Mouse (Mus musculus): ENCODE results near the gene Pstk.
"Not testable (repeated sequence)": the region's sequence is repeated elsewhere in the genome, so short reads cannot be mapped to it uniquely, and the experiment has no call there.

Gene Pstk

DNA sequence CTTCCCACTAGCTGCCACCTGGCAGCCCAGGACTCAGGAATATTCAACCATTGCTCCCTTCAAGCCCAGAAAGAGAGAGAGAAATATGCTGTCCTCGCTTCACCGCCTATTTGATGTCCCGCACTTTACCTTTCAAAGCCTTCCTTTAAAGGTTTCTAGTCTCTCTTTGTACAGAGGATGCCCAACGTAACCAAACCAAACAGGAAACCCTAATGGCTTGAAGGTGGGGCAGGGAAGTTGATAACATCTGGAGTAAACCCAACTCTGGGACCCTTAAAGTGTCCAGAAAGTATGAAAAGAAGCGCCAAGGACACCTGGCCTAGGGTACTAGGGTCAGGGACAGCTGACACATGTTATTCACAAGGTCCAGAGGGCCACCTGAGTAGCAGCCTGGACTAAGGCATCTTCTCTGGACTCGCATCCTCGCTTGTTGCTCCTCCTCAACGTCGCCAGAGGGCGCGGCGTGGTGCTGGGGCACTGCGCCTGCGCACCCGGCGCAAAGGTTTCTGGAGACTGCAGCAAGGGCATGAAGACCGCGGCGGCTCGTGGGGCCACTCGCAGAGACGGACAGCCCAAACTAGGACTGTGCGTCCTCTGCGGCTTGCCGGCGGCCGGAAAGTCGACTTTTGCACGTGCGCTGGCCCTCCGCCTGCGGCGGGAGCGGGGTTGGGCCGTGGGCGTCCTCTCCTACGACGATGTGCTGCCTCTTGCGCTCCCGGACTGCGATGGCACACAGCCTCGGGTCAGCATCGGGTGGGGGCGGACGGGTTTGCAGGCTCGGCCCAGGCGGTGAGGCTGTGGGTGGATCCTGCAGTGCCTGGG, at the start of gene Pstk:
Gene Pstk (plus strand): TSS at position 494 of the 822 bp plus-strand sequence.
- DNase-seq = peak; percentile 91

DNA sequence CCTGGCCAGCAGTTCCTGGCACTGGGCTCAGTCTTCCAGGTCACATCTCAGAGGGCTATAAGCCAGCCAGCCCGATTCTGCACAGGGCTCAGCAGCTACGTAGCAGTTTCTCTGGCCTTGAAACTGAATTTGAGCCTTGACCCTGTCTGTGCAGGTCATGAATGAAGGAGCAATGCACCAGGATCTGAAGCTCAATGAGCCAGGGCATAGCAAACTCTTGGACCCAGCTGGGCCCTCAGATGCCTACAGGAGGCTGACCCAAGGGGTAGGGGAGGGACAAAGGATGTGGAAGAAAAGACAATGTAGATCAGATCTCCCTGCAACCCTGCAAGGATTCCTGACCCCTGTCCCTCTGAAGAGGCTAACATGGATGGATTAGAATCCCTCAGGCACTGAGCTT, 48.7 kb upstream of the Pstk start, which contains the start of gene Cuzd1:
Gene Cuzd1 (minus strand): TSS at position 101 of the 400 bp plus-strand sequence.
- no peak for DNase-seq

DNA sequence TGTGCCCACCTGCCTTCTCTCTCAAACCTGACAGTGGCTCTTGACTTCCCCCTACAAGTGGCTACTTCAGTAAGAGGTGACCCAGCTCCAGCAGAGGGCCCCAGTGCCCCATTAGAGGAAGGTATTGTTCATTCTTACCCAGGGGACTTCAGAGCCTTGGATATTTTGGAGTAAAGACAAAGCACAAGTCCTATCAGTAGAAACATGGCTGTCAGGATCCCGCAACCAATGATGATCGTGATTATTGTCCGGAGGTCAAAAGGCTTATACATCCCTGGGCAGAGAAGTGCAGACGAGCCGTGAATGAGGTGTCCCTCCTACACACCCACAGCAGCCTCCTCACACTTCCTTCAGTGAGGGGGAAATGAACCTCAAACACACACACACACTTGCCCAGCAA, 43.9 kb upstream of the Pstk start:
- DNase-seq = no peak

DNA sequence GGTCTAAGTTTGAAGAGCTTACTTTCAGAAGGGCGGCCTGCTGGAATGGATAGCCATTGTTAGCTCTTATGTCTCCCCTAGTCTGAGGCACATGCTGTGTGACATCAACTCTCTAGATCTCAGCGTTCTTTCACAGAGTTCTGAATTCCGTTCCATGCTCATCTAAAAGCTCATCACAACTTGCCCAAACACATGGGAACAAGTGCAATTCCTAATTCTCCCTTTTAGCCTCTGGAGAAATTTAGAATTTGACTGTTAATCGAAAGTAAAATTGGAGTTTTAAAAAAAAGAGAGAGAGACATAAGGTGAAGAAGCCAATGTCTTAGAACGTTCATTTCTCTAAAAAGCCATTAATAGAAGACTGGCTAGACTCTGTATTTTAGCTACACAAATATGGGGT, 41.5 kb upstream of the Pstk start, which contains the start of gene Fam24b:
Gene Fam24b (minus strand): TSS at position 101 of the 400 bp plus-strand sequence.
- DNase-seq = no peak

DNA sequence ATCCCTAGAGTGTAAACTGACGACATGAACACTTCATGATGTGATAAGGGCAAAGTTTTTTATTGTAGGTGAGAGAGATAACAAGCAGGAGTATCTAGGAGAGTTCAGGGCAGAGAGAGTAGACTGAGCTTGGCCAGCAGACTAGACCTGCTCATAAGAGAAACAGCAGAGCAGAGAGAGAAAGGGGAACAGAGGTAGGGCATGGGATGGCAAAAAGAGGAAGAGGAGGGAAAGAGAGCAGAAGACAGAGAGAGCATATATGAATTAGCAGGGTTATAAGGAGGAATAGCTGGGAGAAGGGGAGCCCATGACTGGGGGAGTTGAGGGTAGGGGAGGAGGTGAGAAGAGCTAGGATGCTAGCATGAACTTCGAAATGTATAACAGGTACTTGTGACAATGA, 39.3 kb upstream of the Pstk start:
- DNase-seq = no peak

DNA sequence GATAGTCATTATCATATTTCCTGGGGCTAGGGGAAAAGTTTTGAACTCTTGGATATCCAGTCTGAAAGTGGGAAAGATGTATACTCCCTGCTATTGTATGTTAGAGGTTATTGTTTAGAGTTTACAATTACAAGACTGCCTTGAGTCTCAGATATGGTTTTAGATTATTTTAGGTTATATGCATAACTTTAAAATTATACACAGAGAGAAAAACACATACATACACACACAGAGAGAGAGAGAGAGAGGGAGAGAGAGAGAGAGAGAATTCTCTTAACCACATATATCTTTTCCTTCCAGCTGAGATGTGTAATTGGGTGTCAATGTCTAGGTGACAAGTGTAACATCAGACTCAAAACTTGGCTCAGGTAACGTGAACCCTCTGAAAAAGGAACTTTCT, 37.4 kb upstream of the Pstk start, which contains the start of gene Fam24a:
Gene Fam24a (plus strand): TSS at position 301 of the 400 bp plus-strand sequence.
- no peak for DNase-seq

DNA sequence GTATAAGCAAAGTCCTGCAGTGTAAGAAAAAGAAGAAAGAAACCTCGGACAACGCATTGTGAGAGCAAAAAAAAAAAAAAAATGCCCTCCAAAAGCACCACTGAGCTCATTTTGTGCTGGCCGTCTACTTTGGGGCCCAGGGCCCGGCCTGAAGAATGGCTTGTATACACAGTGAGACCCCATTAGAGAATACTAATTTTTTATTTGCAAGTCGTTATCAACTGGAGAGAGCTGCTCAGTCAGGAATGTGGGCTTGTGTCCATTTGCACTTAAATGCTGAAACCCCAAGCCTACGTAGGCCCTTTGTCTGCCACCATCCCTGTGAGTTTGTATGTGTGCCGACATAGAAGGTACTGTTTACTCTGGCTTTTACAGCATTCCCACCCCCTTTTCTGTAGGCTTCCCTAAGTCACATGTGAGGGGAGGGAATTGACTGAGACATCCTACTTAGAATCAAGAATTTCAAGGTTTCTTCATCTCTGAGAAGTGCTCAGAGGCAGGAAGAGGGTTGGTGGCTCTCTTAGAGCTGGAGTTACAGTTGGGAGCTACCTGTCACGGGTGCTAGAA, 33.4 kb upstream of the Pstk start:
- no peak for DNase-seq

DNA sequence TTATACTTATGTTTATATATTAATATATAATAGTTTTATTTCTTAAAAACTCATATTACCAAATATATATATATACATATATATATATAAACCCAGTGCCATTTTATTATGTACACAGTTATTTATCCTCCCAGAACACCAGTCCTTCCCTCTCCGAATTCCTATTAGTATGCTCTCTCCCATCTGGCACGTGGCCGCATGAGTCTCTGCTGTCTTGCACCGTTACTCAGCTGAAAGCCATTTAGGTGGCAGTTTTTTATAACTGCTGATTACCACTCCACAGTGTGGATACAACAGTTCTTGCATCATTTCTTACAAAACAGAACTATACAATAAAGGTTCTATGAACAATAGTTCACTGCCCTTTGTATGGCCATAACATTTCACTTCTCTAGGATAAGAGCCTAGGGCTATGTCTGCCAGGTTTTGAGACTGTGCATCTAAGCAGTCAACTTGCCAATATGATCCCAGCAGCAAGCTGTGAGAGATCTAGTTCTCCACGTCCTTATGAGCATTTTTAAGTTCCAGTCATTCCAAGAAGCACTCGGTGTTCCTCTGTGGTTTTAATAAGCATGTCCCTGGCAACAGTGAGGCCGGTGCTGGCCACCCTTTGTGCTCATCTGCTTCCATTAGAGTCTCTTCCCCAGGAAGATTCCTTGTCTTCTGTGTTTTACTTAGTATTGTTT, 24.9 kb upstream of the Pstk start:
- no peak for DNase-seq

DNA sequence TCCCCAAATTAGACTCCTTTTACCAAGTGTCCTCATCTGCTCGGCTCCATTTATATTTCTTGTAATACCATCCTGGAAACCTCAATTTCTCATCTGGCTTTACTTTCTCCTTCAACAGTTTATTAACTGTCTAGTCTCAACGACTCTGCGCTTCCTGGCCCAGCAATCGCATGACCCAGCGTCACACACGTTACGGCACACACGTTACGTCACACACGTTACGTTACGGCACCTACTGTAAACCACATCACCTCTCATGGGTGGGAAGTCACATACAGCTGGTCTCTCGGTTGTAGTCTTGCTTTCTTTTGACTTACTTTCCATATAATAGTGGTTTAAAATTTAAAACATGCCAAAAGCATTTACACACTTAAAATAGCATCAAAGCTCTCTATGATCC, 14.8 kb upstream of the Pstk start:
- no peak for DNase-seq

DNA sequence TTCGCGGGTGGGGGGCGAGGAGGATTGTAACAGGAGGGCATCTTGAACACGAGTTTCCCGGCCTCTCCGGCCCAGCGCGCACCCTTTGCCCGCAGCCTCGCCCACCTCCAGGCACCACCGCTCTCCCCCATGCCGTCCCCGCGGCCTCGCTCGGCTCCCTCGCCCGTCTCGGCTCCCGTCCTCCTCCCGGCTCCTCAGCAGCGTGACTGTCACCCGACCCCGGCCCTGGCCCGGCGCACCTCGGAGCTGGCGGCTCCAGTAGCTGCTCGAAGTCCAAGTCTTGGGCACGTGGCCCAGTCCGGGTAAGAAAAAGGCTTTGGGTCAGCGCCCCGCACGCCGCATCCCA, 8.7 kb upstream of the Pstk start:
- DNase-seq = no peak

DNA sequence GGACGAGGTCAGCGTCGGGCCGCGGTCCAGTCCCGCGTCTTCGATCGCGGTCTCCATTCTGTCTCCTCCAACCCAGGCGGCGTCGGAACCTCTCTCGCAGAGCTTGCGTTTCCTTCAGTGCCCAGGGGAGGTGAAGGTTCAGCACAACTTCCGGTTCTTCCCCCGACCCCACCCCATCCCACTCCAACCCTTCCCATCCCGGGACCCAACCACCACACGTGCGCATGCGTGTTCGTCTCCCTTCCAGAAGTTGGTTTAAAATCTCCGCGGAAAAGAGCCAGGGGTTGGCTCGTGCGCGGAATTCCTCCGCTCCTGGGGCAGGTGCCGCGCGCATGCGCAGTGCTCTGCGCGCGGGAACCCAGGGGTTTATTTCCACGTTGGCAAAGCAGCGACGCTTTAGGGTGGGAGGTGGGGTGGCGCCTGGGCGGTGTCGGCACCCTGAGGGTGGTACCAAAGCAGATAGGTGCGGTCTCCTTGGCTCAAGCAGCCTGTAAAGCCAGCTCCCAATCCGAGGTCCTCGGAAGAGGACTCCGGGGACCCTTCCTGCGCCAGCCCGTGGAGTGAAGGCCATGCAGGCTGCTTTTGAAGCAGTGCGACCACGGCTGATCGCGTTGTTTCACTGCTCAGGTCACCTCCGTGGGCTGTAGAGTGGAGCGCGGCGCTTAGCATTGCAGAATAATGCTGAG, 8.2 kb upstream of the Pstk start, which contains the start of gene 2310057M21Rik:
Gene 2310057M21Rik (minus strand): TSS at position 145 of the 686 bp plus-strand sequence.
- DNase-seq = peak; percentile 96

DNA sequence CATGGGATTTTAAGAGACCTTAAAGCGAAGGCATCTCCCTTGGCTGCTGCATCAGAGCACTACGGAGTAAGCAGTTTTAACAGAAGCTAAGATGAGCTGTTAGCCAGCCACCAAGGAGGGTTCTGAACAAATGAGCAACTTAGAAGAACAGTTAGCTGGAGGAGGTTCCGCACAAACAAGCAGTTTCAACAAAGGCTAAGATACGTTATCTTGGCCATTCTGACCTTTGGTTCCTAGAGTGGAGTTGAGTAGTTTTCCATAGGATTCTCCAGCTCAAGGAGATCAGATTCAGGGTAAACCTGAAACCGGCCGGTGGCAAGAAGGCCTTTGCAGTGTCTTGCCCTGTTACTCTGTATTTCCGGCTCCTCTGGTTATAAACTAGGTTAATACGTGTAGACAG, 6.8 kb upstream of the Pstk start:
- no peak for DNase-seq

DNA sequence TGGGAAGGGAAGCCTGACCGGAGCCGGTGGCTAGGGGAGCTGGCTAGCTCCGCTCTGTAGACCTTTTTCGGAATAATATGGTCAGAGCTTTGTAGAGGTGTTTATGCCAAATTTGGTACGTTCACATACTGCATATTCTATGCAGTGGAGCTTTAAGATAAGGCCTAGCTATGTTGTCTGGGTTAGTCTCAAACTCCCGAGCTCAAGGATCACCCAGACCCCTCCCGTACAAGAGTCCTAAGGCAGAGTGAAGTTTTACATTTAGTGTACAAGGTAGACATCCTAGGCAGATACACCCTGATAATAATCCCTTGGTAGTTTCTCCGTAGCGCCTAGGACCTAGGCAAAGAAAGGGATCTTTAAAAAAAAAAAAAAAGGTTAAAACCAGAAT, 524 bp downstream of the Pstk start:
- no peak for DNase-seq

DNA sequence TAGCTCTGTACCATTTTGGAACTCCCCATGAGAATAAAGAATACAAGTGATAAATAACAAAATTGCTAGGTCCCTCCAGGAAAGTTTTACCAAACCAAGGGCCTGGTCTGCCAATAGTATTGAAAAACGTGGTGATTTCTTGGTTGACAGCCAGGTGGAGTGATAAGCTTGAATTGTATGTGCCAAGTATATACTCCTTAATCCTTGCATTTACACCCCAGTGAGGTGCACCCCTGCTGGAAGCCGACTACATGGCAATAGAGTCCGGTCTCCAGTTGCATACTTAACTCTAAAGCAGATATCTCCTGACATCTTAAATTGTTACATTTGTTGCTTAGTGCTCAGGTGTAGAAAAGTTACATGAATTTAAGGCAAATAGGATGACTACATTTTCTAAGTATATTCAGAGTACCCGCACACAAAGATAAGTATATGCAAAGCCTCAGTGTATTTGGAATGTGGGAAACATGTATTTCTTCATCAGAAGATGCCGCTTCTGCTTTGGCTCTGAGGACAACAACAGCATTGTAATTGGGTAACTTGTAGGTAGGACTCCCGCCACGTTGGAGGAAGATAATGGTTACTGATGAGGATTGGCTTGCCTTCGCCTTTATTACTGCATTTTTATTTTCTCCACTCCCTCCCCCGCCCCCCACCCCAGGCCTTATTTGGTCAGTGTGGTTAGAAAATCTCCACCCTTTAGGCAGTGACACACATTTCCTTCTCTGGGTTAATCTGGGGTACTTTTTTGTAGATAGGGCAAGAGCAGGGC, 1.1 kb downstream of the Pstk start:
- DNase-seq = no peak

DNA sequence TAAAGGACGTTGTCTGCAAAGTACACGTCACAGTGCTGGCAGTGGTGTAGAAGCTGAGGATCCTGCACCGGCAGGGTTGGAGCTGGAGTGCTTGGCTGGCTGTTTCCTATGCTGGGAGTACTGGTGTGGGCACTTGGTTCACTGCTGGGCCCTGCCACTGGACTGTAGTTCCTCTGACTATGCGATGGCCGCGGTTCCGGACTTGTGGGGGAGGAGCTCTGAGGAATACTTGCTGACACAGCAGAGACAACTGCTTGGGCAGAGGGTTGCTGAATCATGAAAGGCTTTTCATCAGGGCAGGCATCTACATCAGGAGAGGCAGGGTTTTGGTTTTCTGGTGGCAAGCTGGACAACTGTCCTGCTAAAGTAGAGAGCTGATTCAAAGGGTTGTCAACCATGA, 20.8 kb downstream of the Pstk start:
- not testable (repeated sequence) for DNase-seq

DNA sequence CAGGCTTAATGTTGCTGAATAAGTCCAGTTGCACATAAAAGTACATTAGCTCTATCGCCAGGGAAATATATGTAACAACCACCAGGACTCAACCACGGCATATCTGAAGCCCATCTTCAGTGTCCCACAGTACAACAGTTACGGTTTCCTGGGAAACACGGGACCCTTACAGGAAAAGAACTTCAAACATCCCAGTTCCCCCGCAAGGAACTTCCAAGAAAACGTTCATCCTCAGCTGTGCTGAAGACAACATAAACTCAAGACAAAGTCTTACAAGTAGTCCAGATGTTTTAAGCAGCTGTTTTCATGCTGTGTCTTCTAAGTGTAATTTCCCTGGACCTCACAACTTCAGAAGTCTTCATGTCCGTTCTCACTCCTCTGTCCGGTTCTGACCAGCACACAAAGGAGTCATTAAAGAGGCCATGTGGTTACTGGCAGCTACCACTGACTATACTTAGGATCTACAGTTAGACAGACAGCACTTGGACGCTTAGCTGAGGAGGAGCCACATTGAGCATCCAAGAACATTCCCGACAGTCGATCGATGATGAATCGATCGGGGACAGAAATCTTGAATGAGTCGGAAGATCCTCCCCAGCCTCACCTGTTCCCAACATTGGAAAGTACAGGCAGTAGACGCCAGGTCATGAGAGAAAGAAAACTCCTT, 38.5 kb downstream of the Pstk start:
- peak; percentile 21 for DNase-seq

DNA sequence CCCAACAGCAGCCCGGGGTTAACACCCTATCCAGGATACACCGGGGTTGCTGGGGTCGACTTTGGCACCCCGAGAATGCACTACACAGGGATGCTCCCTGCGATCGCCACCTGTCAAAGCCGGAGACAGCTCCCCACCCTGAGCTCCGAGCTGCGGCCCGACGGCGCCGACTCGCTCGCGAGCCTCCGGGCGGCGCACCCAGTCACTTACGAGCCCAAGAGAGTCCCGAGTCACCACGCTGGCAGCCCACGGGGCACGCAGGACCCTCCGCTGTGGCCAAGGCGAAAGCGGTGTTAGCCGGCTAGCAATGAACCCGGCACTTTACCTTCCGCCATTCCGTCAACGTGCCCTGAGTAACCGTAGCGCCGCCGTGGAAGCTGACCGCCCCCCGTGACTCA, 39.0 kb downstream of the Pstk start:
- DNase-seq = no peak

DNA sequence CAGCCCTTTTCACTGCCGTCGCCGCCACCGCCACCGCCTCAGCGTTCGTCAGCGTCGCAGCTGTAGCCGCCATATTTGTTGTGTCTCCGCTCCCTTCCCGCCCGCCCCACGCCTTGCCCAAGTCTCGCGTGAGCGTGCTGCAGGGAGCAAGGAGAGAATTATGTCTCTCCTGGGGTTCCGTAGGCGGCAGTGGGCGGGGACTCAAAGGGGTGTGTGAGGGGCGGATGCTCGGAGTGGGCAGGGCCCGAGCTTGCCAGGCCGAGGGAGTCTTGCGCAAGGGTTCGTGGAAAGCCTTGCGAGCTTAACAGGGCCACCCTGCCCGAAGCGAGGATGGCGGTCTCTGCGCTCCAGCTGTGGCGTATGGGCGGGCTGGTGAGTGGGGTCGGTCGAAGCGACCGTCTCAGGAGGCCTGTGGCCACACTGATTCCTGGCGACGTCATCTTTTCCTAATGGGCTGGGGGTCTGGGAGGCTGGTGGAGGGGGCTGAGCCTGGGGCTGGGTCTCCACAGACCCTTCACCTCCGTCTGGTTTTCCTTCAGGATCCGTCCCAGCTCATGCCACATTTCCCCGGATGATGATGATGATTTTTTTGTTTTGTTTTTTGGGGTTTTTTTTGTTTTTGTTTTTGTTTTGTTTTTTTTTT, 39.6 kb downstream of the Pstk start, which contains the start of the genes Ikzf5 and Acadsb:
Gene Ikzf5 (minus strand): TSS at position 106 of the 643 bp plus-strand sequence.
Gene Acadsb (plus strand): TSS at position 186 of the 643 bp plus-strand sequence.
- peak; percentile 99 for DNase-seq

DNA sequence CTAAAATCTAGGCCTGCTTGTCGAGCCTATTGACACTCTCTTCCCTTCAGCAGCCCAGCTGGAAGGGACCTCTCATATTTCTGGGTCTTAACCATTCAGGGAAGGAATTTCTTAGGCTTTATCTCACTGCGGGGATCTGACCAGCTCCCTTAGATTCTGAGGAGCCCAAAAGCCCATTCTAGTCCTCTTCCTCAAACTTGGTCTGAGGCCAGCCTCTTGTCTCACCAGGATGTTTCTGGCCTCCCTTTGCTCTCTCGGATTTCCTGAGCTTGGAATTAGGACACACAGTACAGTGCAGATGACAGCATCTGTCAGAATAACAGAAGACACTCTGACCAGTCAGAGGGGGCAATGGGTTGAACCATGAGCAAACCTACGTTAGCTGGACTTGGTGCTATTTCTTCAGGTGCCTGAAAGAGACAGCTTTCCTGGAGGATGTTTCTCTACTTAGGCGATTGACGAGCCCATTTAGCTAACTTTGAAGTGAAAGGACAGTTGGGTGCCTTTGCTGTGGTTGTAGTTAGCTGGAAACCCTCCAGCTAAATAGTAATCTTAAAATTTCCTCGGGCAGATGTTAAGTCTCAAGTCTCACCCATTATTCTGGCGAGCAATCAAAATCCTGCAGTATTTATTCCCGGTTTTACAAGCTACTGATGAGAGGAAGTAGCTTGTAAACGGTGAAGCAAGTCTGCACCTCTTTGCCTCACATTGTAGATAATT, 40.4 kb downstream of the Pstk start:
- DNase-seq = peak; percentile 76

DNA sequence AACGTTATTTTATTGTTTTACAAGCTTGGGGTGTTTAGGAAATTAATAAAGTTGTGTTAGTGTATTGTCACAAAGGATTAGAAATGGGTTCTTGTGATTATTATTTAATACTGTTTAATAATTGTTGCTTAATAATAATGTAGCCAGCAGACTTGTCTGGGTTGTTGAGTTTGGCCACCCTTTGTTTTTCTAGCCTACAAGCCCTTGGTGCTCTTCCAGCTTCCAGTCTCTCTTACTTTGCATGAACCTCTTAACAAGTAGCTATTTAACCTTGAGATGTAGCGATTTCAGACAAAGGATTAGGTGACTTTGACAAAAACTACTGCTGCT, 41.0 kb downstream of the Pstk start:
- no peak for DNase-seq

Data from lung, postnatal 36 days (tissue).